Mouse (Mus musculus) central nervous system, embryonic 18 days (tissue): Measurements from ENCODE around the gene Cdc42se1. TPM values are rescaled to one million over a fixed set of nuclear protein-coding genes. Genes with fewer than 3 reads are reported as not detected.

Source experiments
- polyA plus RNA-seq: library from polyadenylated mRNA; depleted of rRNA; stranded (reverse); fragments of >200 nt; gene quantifications from 2 replicates; pipeline ENCODE4 v1.2.3, GENCODE M21; 2012; rRNA removed

The Cdc42se1 gene
- polyA plus RNA-seq, result 54.9 and 55.6 TPM in 2 replicates

DNA sequence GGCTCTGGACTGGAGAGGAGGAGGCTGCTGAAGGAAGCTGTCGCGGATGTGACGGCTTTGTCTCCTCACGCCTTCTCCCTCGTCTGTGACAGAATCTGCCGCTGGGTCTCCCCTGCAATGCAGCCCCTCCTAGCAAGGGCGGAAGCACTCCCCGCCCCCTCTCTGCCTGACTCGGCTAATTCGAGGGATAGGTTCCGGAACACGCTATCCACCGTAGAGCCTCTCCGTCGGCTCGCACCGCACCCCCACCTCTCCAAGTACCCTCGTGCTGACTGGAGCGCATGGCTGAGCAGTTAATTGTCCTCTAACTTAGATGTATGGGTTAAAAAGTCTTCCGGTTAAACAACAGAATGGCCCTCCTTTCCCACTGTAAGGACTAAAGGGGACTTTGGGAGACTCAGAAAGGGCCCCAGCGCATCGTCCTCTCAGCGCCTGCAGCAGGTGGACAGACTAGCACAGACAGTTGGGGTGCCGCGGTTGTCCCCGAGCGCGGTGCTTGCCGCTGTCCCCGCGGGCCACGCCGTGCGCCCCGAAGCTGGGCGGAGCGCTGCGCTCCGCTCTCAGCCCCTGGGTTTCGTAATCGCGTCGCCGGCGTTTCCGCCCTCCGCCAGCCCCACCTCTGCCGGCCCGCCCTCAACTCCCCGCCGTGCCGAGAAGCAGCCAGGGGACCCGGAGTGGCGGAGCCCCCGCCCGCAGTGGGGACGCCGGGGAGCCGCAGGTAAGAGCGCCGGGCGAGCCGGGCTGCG, at the start of gene Cdc42se1:
Cdc42se1 (plus strand) TSS at position 585 of the 746 bp plus-strand sequence.

DNA sequence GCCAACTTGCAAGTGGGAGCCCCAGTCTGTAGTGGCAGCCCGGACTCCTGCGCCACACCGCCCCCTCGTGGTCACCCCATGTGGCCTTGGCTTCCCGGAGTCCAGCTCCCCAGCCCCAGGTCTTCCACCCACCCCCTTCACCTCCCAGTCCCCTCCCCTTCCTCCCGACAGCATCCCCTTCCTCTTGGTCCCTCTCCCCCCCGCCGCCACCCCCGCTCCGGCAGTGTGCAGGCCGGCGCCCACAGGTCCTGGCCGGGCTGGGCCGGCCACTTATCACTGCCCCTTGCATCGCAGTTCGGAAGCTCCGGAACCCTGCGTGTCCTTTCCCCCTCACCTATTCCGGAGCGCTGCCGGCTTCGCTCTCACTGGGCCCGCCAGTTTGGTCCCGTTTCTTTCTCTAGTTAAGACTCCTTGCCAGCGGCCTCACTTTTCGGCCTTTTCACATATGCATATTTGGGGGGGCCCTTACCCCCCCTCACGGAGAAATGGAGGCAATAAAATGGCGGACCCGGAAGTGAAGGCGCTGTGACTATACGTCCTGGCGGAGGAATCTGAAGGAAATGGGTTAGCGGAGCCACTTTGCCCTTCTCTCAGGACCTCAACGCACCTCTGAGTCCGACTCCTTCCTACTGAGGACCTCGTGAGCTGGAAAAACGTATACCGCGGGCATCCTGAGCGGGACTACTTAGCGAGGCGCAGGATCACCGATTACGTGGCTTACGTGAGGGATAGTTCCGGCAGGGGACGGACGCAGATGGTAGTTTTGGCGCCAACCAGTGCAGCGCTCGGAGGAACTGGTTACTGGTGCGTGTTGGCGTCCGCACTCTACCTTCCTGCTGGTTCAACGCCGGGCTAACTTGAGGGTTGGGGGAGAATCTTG, 11.0 kb upstream of the Cdc42se1 start, which contains the start of gene Gabpb2:
Gabpb2 (minus strand) TSS at position 662 of the 880 bp plus-strand sequence.

DNA sequence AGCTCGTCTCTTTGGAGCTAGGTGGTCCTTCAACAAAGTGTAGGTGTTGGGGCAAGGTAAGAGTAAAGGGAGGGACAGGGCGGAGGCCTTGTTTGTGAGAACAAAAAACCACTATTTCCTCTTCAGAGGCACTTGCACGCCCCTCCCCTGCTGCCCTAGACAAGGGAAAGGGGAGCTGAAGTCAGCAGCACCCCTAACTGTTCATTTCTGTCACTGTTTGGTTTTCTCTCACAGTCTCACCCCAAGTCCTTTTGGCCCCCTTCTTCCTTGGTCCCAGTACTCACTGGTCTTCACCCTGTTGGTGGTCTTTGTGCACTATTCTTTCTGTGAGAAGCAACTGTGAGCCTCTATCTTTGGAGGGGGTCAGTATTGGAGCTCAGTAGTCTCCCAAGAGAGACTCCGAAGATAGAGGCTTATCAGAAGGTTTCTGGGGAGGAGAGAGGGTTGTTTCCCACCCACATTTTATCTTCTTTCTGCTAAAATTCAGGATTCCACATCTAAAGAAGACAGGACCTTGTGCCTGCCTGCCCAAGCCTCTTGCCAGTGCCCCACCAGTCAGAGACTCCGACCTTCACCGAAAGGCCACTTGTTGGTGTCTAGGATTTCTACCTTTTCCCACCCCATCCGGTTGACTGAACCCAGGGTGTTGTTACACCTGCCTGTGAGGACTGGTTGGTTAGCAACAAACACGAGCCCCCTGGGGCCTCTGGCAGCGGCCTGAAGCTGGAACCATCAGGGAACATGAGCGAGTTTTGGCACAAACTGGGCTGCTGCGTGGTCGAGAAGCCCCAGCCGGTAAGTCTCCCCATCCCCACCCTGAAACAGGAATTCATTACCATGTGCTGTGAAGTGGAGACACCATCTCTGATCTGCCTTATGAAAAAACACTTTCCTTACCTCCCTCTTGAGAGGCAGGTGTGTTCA, 3.0 kb downstream of the Cdc42se1 start, which contains the start of gene Mllt11:
Mllt11 (minus strand) TSS at position 874 of the 924 bp plus-strand sequence.

DNA sequence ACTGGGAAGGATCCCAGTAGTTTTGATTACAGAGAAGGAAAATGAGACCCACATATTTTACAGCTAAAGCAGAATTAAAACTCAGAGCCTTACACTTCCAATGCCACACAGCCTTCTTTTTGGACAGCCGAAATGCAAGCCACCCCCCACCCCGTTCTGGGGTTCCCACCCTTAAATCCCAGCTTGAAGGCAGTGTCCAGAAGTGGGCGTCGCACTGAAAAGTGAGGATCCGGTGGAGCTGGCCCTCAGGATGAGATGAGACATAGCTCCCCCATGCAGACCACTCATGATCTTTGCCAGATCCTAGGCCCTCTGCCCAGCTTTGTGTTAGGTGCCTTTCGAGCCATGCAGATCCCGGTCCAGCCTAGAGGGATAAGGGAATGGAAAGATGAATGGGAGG, 13.0 kb downstream of the Cdc42se1 start, which contains the start of gene Gm128:
Gm128 (minus strand) TSS at position 101 of the 400 bp plus-strand sequence.

DNA sequence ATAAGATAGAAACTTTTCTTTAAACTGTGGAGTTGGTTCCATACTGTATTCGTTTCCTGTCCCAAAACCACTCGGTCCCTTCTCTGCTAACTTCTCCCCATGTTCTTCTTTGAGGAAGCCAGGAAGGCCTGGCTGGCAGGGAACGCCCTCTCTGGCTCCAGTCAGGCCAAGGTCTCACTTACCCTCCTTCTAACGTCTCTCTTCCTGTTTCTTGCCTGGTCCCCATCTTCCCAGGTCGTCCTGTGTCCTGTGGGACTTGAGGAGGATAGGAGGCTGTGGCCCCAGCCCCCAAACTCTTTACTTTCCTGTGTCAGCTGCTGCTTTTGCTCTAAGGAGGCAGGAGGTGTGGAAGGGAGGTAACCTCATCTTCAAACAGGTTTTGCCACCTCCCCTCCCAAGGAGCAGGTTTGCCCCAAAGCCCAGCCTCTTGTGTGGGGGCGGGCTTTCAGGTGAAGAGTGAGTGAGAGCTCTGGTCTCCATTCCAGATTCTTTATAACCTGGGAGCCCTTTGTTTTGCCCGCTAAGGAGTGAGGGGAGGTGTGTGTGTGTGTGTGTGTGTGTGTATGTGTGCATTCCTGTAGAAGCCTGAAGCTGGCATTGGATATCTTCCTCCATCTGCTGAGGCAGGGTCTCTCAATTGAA, 22.4 kb downstream of the Cdc42se1 start, which contains the start of gene Bnipl:
Bnipl (minus strand) TSS at position 411 of the 642 bp plus-strand sequence.

DNA sequence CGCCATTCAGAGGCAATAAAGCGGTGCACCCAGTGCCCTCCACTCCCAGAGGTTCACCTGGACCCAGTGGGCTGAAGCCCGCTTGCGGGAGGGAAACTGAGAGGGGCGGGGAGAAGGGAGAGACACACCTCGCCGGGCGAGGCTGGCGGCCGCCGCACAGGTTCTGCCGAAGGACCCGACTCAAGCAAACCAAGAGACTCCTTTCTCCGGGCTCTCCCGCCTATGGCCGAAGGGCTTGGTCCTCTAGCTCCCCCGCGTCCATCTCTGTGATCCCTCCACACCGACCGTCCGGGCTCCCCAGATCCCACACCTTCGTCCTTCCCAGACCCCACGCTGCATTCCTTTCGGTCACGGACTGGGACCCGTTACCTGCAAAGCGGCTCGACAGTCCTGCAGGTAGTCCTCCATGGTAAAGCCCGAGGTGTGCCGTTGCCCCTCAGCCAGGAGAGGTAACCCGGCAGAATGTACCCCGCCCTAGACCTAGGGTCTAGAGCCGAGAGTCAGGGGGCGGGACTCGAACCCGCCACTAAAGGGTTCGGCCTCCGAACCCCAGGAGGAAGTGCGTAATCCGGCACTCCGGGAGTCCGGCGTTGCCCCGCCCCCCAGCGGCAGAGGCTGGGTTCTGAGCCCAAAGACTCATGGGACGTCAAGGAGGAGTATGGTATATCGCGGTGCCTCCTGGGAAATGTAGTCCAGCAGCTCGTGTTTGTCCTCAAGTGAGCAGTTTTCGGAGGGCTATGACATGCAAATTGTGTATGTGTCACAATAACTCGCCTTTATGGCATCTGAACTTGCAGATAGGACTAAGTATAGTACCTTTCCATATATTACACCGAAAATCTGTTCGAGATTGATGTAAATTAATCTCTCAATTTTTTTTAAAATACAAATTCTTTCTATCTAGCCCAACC, 52.9 kb downstream of the Cdc42se1 start, which contains the start of the genes Mindy1 and Prune1:
Mindy1 (plus strand) TSS at position 130 of the 911 bp plus-strand sequence.
Prune1 (minus strand) TSS at position 861 of the 911 bp plus-strand sequence.

Other genes with a start within 250 kb of the Cdc42se1 start
- 13.9 and 15.7 TPM in 2 replicates for gene Zfp687, start 213.3 kb upstream of the Cdc42se1 start, polyA plus RNA-seq
- gene Psmd4, start 186.1 kb upstream of the Cdc42se1 start, polyA plus RNA-seq, result 262 and 277 TPM in 2 replicates
- gene Pip5k1a, start 121.8 kb upstream of the Cdc42se1 start, polyA plus RNA-seq, result 22.9 and 26.3 TPM in 2 replicates
- gene Vps72, start 117.7 kb upstream of the Cdc42se1 start, polyA plus RNA-seq, result 119 and 135 TPM in 2 replicates
- gene Tmod4, start 104.3 kb upstream of the Cdc42se1 start, polyA plus RNA-seq, result 1.2 and 3.0 TPM in 2 replicates
- 119 and 121 TPM in 2 replicates for gene Scnm1, start 94.7 kb upstream of the Cdc42se1 start, polyA plus RNA-seq
- 30.0 and 30.6 TPM in 2 replicates for gene Lysmd1, start 94.6 kb upstream of the Cdc42se1 start, polyA plus RNA-seq
- 1.6 TPM in 2 replicates for gene Tnfaip8l2, start 86.4 kb upstream of the Cdc42se1 start, polyA plus RNA-seq
- 90.2 and 108 TPM in 2 replicates for gene Sema6c, start 68.3 kb upstream of the Cdc42se1 start, polyA plus RNA-seq
- gene Gabpb2, start 10.8 kb upstream of the Cdc42se1 start, polyA plus RNA-seq, result 9.0 and 10.0 TPM in 2 replicates
- 935 and 937 TPM in 2 replicates for gene Mllt11, start 3.4 kb downstream of the Cdc42se1 start, polyA plus RNA-seq
- gene Gm128, start 12.9 kb downstream of the Cdc42se1 start, polyA plus RNA-seq, result 0.08 and 0.20 TPM in 2 replicates
- 0.26 and 0.31 TPM in 2 replicates for gene Bnipl, start 22.5 kb downstream of the Cdc42se1 start, polyA plus RNA-seq
- 40.1 and 41.4 TPM in 2 replicates for gene Mindy1, start 52.6 kb downstream of the Cdc42se1 start, polyA plus RNA-seq
- 72.4 and 78.5 TPM in 2 replicates for gene Prune1, start 53.3 kb downstream of the Cdc42se1 start, polyA plus RNA-seq
- 1.5 and 1.7 TPM in 2 replicates for gene Anxa9, start 78.4 kb downstream of the Cdc42se1 start, polyA plus RNA-seq
- gene Cers2, start 86.1 kb downstream of the Cdc42se1 start, polyA plus RNA-seq, result 92.1 and 101 TPM in 2 replicates
- 54.5 and 56.8 TPM in 2 replicates for gene Setdb1, start 128.5 kb downstream of the Cdc42se1 start, polyA plus RNA-seq
- not detected in 2 replicates for gene 4930558C23Rik, start 174.1 kb downstream of the Cdc42se1 start, polyA plus RNA-seq
- 29.1 and 33.1 TPM in 2 replicates for gene Arnt, start 205.7 kb downstream of the Cdc42se1 start, polyA plus RNA-seq